Mouse (Mus musculus) left cerebral cortex, postnatal 4 days (tissue): ENCODE data around the gene Rpl23a. TPM values are rescaled to one million over a fixed set of nuclear protein-coding genes. Genes with fewer than 3 reads are reported as not detected.
A peak's percentile ranks its signal among the peaks of the same experiment; 100 is the strongest.

Source experiments
- DNase-seq: peaks from one replicate; pipeline ENCODE4 v3.0.0-alpha.2; 2022
- intact Hi-C: fragments of 180-260 bp; cut with DNase I; formaldehyde crosslinking; loops from one replicate; pipeline ENCODE4 v1.15.1; 2025
- total RNA-seq, 2 experiments: library from RNA; stranded (reverse); gene quantifications; 2 replicates each; pipeline ENCODE4 v1.2.3; 2021

The Rpl23a gene
- total RNA-seq: 1,000 to 10,000 TPM; 1,093 to 1,122 TPM

DNA sequence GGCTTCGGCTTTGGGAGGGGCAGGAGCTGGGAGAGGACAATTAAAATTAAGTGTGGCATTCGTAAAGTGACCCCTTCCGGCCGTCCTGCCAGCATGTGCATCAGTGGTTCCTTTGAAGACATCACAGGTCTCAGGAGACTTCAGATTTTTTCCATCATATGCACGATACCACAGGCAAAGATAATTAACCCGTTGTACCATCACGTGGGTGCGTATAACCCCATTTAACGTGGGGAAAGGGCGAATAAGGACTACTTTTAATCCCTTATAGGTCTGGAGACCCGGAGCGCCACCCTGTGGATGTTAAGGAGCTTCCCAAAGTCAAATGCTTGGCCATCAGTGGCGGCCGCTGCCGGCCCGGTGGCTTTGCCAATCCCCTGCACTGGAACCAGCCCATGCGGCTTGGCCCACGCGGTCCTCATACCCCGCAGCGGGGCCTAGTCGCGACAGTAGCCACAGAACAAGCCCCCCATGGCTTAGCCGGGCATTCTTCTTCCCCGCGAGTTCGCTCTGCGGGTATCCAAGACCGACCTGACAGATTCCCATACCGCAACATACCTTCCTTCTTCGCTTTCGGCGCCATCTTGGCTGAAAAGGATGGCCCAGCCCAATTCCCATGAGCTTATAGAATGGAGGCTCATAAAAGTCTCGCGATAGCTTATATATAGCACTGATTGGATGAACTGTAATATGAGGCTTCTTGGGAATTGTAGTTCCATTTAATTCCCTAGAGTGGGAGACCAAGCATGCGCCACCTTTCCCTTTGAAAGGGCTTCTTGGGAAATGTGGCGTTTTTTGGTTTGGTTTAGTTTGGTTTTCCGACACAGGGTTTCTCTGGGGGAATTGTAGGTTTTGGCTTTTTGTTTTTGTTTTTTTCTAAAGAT is at the start of gene Rpl23a:
Gene Rpl23a, minus strand, starts transcription at position 624 of the 884 bp plus-strand sequence.
- DNase-seq: peak; percentile 84
- intact Hi-C loops: no loop called here

DNA sequence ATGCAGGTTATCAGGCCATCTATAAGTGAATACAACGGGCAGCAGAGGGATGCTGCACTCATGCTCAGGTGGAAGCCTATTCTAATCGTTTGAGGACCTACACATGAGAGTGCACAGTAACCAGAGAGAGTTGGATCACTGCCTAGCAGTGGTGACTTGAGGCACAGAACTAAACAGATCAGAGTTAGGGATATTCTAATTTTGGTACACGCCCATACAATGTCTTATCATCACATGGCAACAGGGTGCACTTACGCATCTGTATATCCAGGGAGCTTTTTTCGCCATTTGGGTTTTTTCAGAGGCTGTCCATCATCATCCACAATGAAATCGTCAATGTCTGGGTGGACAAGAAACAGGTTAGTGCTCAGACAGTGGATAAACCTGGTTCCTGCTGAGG is 48.1 kb upstream of the Rpl23a start:
- intact Hi-C loops: no loop called here
- DNase-seq: no peak

DNA sequence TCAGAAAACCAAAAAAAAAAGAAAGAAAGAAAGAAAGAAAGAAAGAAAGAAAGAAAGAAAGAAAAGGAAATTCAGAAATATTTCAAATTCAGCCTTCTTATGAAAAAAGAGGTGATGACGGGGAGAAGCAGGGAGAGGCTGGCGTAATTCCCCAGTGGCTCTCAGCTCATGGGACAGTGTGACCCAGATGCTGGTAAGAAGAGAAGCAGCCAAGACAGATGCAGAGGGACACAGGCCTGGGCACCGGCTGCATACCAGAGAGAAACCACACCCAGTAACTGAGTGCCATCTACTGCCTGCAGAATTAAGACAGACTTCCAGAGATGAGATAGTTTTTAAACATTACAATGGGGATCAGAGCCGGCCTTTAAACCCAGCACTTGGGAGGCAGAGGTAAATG is 40.2 kb upstream of the Rpl23a start:
- intact Hi-C loops: loop anchor here (5.0 kb wide), 1 partner anchor 44 kb away; no protein-coding TSS in a partner anchor
- DNase-seq: no peak

DNA sequence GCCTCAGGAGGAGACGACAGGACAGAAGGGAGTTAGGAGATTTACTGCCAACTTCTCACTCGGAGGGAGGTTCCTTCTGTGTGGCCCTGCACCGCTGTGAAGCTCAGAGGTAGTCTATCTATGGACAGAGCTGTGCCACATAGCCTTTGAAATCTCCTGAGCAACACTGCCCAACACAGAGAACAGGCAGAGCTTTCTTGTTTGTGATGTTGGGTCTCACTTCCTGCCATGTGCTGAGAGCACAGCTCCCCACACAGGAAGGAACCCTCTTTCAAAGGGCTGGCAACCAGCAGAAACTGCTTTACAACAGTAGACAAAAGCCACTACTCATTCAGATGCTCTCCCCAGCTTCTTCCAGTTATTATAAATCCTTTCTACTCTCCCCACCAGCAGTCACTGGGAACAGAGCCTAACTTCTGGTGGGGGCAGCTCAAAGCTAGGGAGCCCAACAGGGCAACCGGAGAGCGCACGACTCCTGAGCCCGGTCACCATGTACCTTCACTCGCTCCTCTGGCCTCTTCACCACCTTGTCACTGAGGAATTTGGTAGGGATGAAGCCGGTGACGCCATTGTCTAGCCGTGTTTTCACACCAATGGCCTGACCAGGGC is 32.4 kb upstream of the Rpl23a start:
- intact Hi-C loops: no loop called here
- DNase-seq: peak; percentile 29

GRCm38 (mm10) chr11:78213086-78213817 is 29.9 kb upstream of the Rpl23a start:
- no peak for DNase-seq

GRCm38 (mm10) chr11:78211513-78211912 is 28.1 kb upstream of the Rpl23a start:
- DNase-seq: no peak
- intact Hi-C loops: no loop called here

More at GRCm38 (mm10) chr11:78213086-78213817, 29.9 kb upstream of the Rpl23a start:
- intact Hi-C loops: no loop called here

- no peak for DNase-seq
- intact Hi-C loops: no loop called here
These were observed 27.2 kb upstream of the Rpl23a start for GRCm38 (mm10) chr11:78210615-78211014.

- no peak for DNase-seq
- intact Hi-C loops: no loop called here
These were observed 26.5 kb upstream of the Rpl23a start for GRCm38 (mm10) chr11:78209886-78210285.

DNA sequence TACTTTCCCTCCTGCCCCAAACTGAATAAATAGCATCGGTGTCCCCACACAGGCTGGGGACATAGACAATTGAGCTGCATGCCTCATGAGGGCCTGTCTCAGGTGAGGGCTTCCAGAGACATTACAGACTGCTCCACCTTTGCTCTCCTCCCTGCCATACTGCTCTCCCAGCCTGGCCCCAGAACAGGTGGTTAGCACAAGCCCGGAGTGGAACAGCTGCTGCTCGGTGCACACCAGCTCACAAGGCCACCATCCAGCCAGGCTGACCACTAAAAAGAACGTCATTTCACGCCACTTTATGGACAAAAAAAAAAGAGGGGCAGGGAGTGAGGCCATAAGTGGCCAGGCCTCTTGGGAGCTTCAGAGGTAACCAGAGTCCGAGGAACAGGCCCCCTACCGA is 23.8 kb upstream of the Rpl23a start:
- intact Hi-C loops: no loop called here
- DNase-seq: no peak

- DNase-seq: no peak
These were observed 22.2 kb upstream of the Rpl23a start for GRCm38 (mm10) chr11:78205361-78206206.

GRCm38 (mm10) chr11:78204287-78204686 is 20.9 kb upstream of the Rpl23a start:
- intact Hi-C loops: no loop called here
- no peak for DNase-seq

More at GRCm38 (mm10) chr11:78205361-78206206, 22.2 kb upstream of the Rpl23a start:
- intact Hi-C loops: no loop called here

DNA sequence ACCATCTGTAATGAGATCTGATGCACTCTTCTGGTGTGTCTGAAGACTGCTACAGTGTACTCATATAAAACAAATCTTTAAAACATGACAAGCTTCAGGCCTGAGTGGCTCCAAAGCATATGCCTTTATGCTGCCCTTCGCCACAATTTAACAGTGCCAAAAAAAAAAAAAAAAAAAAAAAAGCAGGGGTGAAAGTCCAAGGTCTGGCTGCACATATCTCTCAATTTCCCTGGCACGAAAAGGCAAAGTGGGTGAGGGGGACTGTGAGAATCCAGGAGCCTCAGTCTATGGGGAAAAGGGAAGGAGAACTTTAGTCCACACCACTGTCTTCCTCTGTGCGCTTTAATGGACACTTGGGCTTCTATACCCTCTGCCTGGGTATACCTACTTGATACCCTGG is 19.0 kb upstream of the Rpl23a start:
- no peak for DNase-seq

GRCm38 (mm10) chr11:78195101-78195863 is 11.9 kb upstream of the Rpl23a start:
- intact Hi-C loops: no loop called here
- DNase-seq: no peak

More for the DNA sequence above, 19.0 kb upstream of the Rpl23a start:
- intact Hi-C loops: no loop called here

- peak; percentile 57 for DNase-seq
- intact Hi-C loops: no loop called here
These were observed 11.2 kb upstream of the Rpl23a start for GRCm38 (mm10) chr11:78194411-78195100.

DNA sequence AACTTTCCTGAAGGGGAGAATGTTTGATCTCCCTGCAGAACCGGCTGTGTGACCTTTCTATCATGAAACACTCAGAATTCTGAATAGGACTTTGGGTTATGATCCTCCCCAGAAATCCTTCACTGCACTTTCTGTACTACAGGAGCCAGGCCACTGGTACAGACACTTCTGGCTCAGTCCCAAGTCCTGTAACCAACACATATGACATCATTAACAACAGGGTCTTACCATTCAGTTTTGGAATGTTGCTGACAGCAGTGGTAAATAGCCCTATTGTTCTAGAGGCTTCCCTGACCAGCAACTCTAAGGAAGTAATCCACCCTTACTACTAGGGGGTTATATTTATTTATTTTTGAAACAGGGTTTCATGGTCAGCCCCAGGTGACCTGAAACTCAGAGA is 9.7 kb upstream of the Rpl23a start, which contains the start of gene Proca1:
Gene Proca1, plus strand, starts transcription at position 280 of the 400 bp plus-strand sequence.
- no peak for DNase-seq
- intact Hi-C loops: no loop called here

DNA sequence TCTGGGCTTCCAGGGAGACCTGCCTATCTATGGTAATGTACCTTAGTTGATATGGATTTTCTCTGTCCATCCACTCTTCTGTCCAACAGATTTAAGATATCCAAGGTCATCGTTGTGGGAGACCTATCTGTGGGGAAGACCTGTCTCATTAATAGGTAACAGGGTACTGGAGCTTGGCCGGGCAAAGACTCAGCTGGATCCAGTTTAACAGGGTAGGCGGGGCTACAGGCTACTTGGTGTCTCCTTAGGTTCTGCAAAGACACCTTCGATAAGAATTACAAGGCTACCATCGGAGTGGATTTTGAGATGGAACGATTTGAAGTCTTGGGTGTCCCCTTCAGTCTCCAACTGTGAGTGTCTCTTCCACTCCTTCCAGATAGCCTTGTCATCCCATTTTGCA is 6.7 kb upstream of the Rpl23a start:
- DNase-seq: no peak
- intact Hi-C loops: no loop called here

- DNase-seq: peak; percentile 89
- intact Hi-C loops: no loop called here
These were observed 6.1 kb upstream of the Rpl23a start for GRCm38 (mm10) chr11:78189234-78190040.
